Mouse (Mus musculus) megakaryocyte, embryonic 14.5 days (primary cell): ENCODE data around the gene Cacna1s. TPM values are rescaled to one million over a fixed set of nuclear protein-coding genes. Genes with fewer than 3 reads are reported as not detected.

Experiments
- H3K27me3 ChIP-seq: replicated peaks from 2 replicates; pipeline ENCODE3; 2012; ENCODE audit warnings: inconsistent platforms
- H3K36me3 ChIP-seq: replicated peaks from 2 replicates; pipeline ENCODE3; 2012; ENCODE audit warnings: low read length, inconsistent platforms, mixed read lengths
- H3K4me1 ChIP-seq: 2 replicates; pipeline ENCODE4 v1.6.1; 2012; ENCODE audit warnings: inconsistent platforms
- H3K4me3 ChIP-seq: replicated peaks from 2 replicates; pipeline ENCODE3; 2012; ENCODE audit warnings: moderate library complexity, mild to moderate bottlenecking, inconsistent platforms
- H3K9me3 ChIP-seq: 2 replicates; pipeline ENCODE4 v1.6.1; 2012; ENCODE audit warnings: inconsistent platforms
- FLI1 ChIP-seq: IDR thresholded peaks from 2 replicates; pipeline ENCODE4 v1.6.1; 2012; ENCODE audit warnings: low read length, inconsistent platforms, mixed read lengths
- GATA1 ChIP-seq: IDR thresholded peaks from 3 replicates; pipeline ENCODE4 v1.6.1; 2012; ENCODE audit warnings: mixed read lengths, low read length, inconsistent platforms, borderline replicate concordance
- polyA plus RNA-seq: library from polyadenylated mRNA; stranded (reverse); fragments of >175 nt; gene quantifications from 2 replicates; pipeline ENCODE4 v1.2.3, GENCODE M21; 2012; ENCODE audit warnings: low replicate concordance; ENCODE audit not compliant: insufficient read depth

Gene Cacna1s
- polyA plus RNA-seq, 1 experiment, result not detected

- no peaks in the 10 kb centered on the region for H3K27me3 ChIP-seq
- H3K36me3 ChIP-seq, result peaks cover 39% of the 10 kb centered on the region
- no peak for TF ChIP-seq FLI1
- TF ChIP-seq GATA1, result no peak
- H3K9me3 ChIP-seq, result no peaks in the 10 kb centered on the region
- peak overlapping the region; percentile 96 for H3K4me3 ChIP-seq
- H3K4me1 ChIP-seq, result peaks cover 55% of the 10 kb centered on the region
Observed at GRCm38 (mm10) chr1:136018390-136019189, 34.0 kb upstream of the Cacna1s start.

GRCm38 (mm10) chr1:136030201-136030600, 22.3 kb upstream of the Cacna1s start:
- H3K36me3 ChIP-seq, result peaks cover 99% of the 10 kb centered on the region
- H3K4me1 ChIP-seq, result peaks cover 12% of the 10 kb centered on the region
- TF ChIP-seq FLI1, result no peak
- TF ChIP-seq GATA1, result no peak
- no peaks in the 10 kb centered on the region for H3K9me3 ChIP-seq
- peaks cover 4% of the 10 kb centered on the region for H3K27me3 ChIP-seq
- H3K4me3 ChIP-seq, result no peak overlapping the region

GRCm38 (mm10) chr1:136031697-136032096, 20.9 kb upstream of the Cacna1s start:
- peaks cover 8% of the 10 kb centered on the region for H3K4me1 ChIP-seq
- H3K27me3 ChIP-seq, result peaks cover 6% of the 10 kb centered on the region
- no peaks in the 10 kb centered on the region for H3K9me3 ChIP-seq
- no peak for TF ChIP-seq GATA1
- TF ChIP-seq FLI1, result no peak
- H3K36me3 ChIP-seq, result peaks cover 90% of the 10 kb centered on the region
- H3K4me3 ChIP-seq, result no peak overlapping the region

GRCm38 (mm10) chr1:136032961-136033360, 19.6 kb upstream of the Cacna1s start:
- Histone ChIP-seq H3K4me1 (peaks cover 8% of the 10 kb centered on the region), H3K9me3 (no peaks in the 10 kb centered on the region), H3K27me3 (peaks cover 16% of the 10 kb centered on the region), H3K4me3 (no peak overlapping the region), H3K36me3 (peaks cover 78% of the 10 kb centered on the region)
- TF ChIP-seq FLI1, result no peak
- TF ChIP-seq GATA1, result no peak

GRCm38 (mm10) chr1:136038746-136039538, 13.6 kb upstream of the Cacna1s start:
- H3K4me3 ChIP-seq, result no peak overlapping the region
- no peaks in the 10 kb centered on the region for H3K9me3 ChIP-seq
- peaks cover 19% of the 10 kb centered on the region for H3K36me3 ChIP-seq
- peaks cover 73% of the 10 kb centered on the region for H3K27me3 ChIP-seq
- H3K4me1 ChIP-seq, result no peaks in the 10 kb centered on the region
- no peak for TF ChIP-seq FLI1

GRCm38 (mm10) chr1:136040452-136040851, 12.1 kb upstream of the Cacna1s start:
- Histone ChIP-seq H3K27me3 (peaks cover 87% of the 10 kb centered on the region), H3K9me3 (no peaks in the 10 kb centered on the region), H3K4me3 (no peak overlapping the region), H3K4me1 (no peaks in the 10 kb centered on the region), H3K36me3 (peaks cover 3% of the 10 kb centered on the region)
- TF ChIP-seq GATA1 (no peak), FLI1 (no peak)

GRCm38 (mm10) chr1:136040874-136041273, 11.7 kb upstream of the Cacna1s start:
- peaks cover 87% of the 10 kb centered on the region for H3K27me3 ChIP-seq
- TF ChIP-seq GATA1, result no peak
- no peak for TF ChIP-seq FLI1
- H3K4me1 ChIP-seq, result no peaks in the 10 kb centered on the region
- H3K36me3 ChIP-seq, result no peaks in the 10 kb centered on the region
- H3K9me3 ChIP-seq, result no peaks in the 10 kb centered on the region
- H3K4me3 ChIP-seq, result no peak overlapping the region

GRCm38 (mm10) chr1:136045774-136046173, 6.8 kb upstream of the Cacna1s start:
- Histone ChIP-seq H3K36me3 (no peaks in the 10 kb centered on the region), H3K9me3 (no peaks in the 10 kb centered on the region), H3K4me1 (peaks cover 10% of the 10 kb centered on the region), H3K4me3 (no peak overlapping the region), H3K27me3 (peaks cover 85% of the 10 kb centered on the region)
- TF ChIP-seq GATA1 (no peak), FLI1 (no peak)

- TF ChIP-seq GATA1, result no peak
- no peak for TF ChIP-seq FLI1
- Histone ChIP-seq H3K27me3 (peaks cover 85% of the 10 kb centered on the region), H3K4me3 (no peak overlapping the region), H3K9me3 (no peaks in the 10 kb centered on the region), H3K36me3 (no peaks in the 10 kb centered on the region), H3K4me1 (peaks cover 21% of the 10 kb centered on the region)
Observed at GRCm38 (mm10) chr1:136047432-136047831, 5.1 kb upstream of the Cacna1s start.

GRCm38 (mm10) chr1:136047894-136048293, 4.7 kb upstream of the Cacna1s start:
- Histone ChIP-seq H3K4me1 (peaks cover 21% of the 10 kb centered on the region), H3K36me3 (no peaks in the 10 kb centered on the region), H3K9me3 (no peaks in the 10 kb centered on the region), H3K27me3 (peaks cover 85% of the 10 kb centered on the region), H3K4me3 (no peak overlapping the region)
- TF ChIP-seq GATA1, result no peak
- no peak for TF ChIP-seq FLI1
